Mouse (Mus musculus) kidney, adult 2 months (tissue): ENCODE measurements around the gene Tshz2.

Experiments
- CTCF ChIP-seq: fragments of 200-500 bp; conservative IDR thresholded peaks from 2 replicates; pipeline ENCODE4 v1.5.1; 2011; ENCODE audit warnings: low read depth, mild to moderate bottlenecking, control low read depth, low read length, moderate library complexity, mixed read lengths; ENCODE audit not compliant: insufficient read depth, insufficient read length
- POLR2A ChIP-seq: fragments of 200-500 bp; IDR thresholded peaks from one replicate; pipeline ENCODE4 v1.6.1; 2011; ENCODE audit warnings: low read depth, low read length, control low read depth

GRCm38 (mm10) chr2:169792706-169793105 lies 159.9 kb downstream of the Tshz2 start:
- TF ChIP-seq CTCF (no peak), POLR2A (no peak)
